Mouse (Mus musculus) neural tube, embryonic 12.5 days (tissue): ENCODE measurements around the gene Toporsl. TPM values are rescaled to one million over a fixed set of nuclear protein-coding genes. Genes with fewer than 3 reads are reported as not detected.

ENCODE experiments used
- ATAC-seq: fragments of 200-750 bp; cut with Nextera tagmentation; 2 replicates; pipeline ENCODE4 v1.8.0; 2017; ENCODE audit warnings: low read depth, mild to moderate bottlenecking, moderate TSS enrichment, moderate library complexity; ENCODE audit not compliant: low FRiP score
- H3K27ac ChIP-seq: fragments of 300-500 bp; sonication (generic); 2 replicates; pipeline ENCODE4 v1.5.1; 2016
- H3K27me3 ChIP-seq: fragments of 300-500 bp; sonication (generic); replicated peaks from 2 replicates; pipeline ENCODE4 v1.6.1; 2016; ENCODE audit warnings: mild to moderate bottlenecking
- H3K36me3 ChIP-seq: fragments of 300-500 bp; sonication (generic); 2 replicates; pipeline ENCODE4 v1.6.1; 2016; ENCODE audit warnings: mild to moderate bottlenecking
- H3K4me1 ChIP-seq: fragments of 300-500 bp; sonication (generic); 2 replicates; pipeline ENCODE4 v1.6.1; 2016
- H3K4me2 ChIP-seq: fragments of 300-500 bp; sonication (generic); replicated peaks from 2 replicates; pipeline ENCODE4 v1.6.1; 2016; ENCODE audit warnings: mild to moderate bottlenecking
- H3K4me3 ChIP-seq: fragments of 300-500 bp; sonication (generic); 2 replicates; pipeline ENCODE4 v1.5.1; 2016
- H3K9ac ChIP-seq: fragments of 300-500 bp; sonication (generic); 2 replicates; pipeline ENCODE4 v1.6.1; 2016; ENCODE audit warnings: mild to moderate bottlenecking
- H3K9me3 ChIP-seq: fragments of 300-500 bp; sonication (generic); 2 replicates; pipeline ENCODE4 v1.6.1; 2016; ENCODE audit warnings: mild to moderate bottlenecking
- WGBS: fragments of 180-500 bp; shearing (Covaris S2); methylation state at CpG from one replicate; pipeline ENCODE4 v1.1.7; 2016; 5-methylcytosine and 5-hydroxymethylcytosine counted together
- polyA plus RNA-seq: library from polyadenylated mRNA; unstranded; fragments of >200 nt; fragmentation: Nextera tagmentation; extraction: Ambion mirVana; gene quantifications from 2 replicates; pipeline ENCODE4 v1.2.1, GENCODE M21; 2016

Toporsl gene
- polyA plus RNA-seq, result not detected in 2 replicates

- H3K4me1 ChIP-seq, result 0 out of 2 replicates have a peak, but pooled peaks cover 3% of the 10 kb centered on the region
- H3K9me3 ChIP-seq, result no peaks in the 10 kb centered on the region
- H3K9ac ChIP-seq, result no peak within 1 kb of the TSS
- WGBS, result 66% methylated on average over 2 of the region's 2 CpGs
- H3K4me2 ChIP-seq, result no peak within 1 kb of the TSS
- H3K27ac ChIP-seq, result no peak within 1 kb of the TSS
- no peaks in the 10 kb centered on the region for H3K27me3 ChIP-seq
- no peak within 1 kb of the TSS for H3K4me3 ChIP-seq
- no peak for ATAC-seq
- H3K36me3 ChIP-seq, result no peaks in the 10 kb centered on the region
Measured at GRCm38 (mm10) chr4:52595927-52596326, at the start of gene Toporsl. TSS of gene Toporsl (plus strand) at chr4:52596274.

- Histone ChIP-seq H3K4me1 (no peaks in the 10 kb centered on the region), H3K9me3 (no peaks in the 10 kb centered on the region), H3K4me2 (no peak overlapping the region), H3K9ac (no peak overlapping the region), H3K36me3 (no peaks in the 10 kb centered on the region), H3K27me3 (no peaks in the 10 kb centered on the region), H3K27ac (no peak overlapping the region), H3K4me3 (no peak overlapping the region)
- WGBS, result 67% methylated on average over 1 of the region's 1 CpGs
- ATAC-seq, result no peak
Measured at GRCm38 (mm10) chr4:52557672-52558071, 38.4 kb upstream of the Toporsl start.

GRCm38 (mm10) chr4:52558080-52558479 is 38.0 kb upstream of the Toporsl start:
- no peak overlapping the region for H3K9ac ChIP-seq
- no peaks in the 10 kb centered on the region for H3K27me3 ChIP-seq
- H3K36me3 ChIP-seq, result no peaks in the 10 kb centered on the region
- H3K27ac ChIP-seq, result no peak overlapping the region
- no peak overlapping the region for H3K4me2 ChIP-seq
- ATAC-seq, result no peak
- WGBS, result 35% methylated on average over 1 of the region's 1 CpGs
- H3K4me1 ChIP-seq, result no peaks in the 10 kb centered on the region
- H3K9me3 ChIP-seq, result no peaks in the 10 kb centered on the region
- no peak overlapping the region for H3K4me3 ChIP-seq

DNA sequence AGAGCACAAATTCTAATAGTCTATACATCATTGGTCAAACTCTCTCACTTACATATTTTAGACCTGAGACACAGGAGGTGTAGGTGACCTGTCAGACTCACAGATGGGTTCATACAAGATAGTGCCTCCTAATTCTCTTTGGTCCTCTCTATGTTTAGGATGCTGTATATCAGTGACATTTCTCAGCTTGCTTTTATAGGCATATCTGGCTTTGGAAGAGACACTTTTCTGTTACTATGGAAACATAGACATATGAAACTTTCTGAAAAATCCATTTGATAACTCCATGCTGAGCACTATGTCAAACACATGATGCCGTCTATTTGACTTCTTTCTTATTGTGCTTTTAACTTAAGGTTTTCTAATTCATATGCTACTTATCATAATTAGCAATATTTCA is 32.2 kb upstream of the Toporsl start:
- H3K4me3 ChIP-seq, result no peak overlapping the region
- WGBS, result 93% methylated on average over 1 of the region's 1 CpGs

GRCm38 (mm10) chr4:52586194-52586734 is 9.8 kb upstream of the Toporsl start:
- H3K27ac ChIP-seq, result no peak overlapping the region
- no peak overlapping the region for H3K9ac ChIP-seq
- H3K4me1 ChIP-seq, result no peaks in the 10 kb centered on the region
- H3K4me3 ChIP-seq, result no peak overlapping the region
- WGBS, result 73% methylated on average over 6 of the region's 6 CpGs
- no peaks in the 10 kb centered on the region for H3K9me3 ChIP-seq
- H3K27me3 ChIP-seq, result no peaks in the 10 kb centered on the region
- no peak for ATAC-seq
- no peaks in the 10 kb centered on the region for H3K36me3 ChIP-seq
- no peak overlapping the region for H3K4me2 ChIP-seq

More for the DNA sequence above, 32.2 kb upstream of the Toporsl start:
- Histone ChIP-seq H3K27ac (no peak overlapping the region), H3K27me3 (no peaks in the 10 kb centered on the region), H3K9me3 (no peaks in the 10 kb centered on the region), H3K36me3 (no peaks in the 10 kb centered on the region), H3K9ac (no peak overlapping the region), H3K4me1 (no peaks in the 10 kb centered on the region), H3K4me2 (no peak overlapping the region)
- ATAC-seq, result no peak

DNA sequence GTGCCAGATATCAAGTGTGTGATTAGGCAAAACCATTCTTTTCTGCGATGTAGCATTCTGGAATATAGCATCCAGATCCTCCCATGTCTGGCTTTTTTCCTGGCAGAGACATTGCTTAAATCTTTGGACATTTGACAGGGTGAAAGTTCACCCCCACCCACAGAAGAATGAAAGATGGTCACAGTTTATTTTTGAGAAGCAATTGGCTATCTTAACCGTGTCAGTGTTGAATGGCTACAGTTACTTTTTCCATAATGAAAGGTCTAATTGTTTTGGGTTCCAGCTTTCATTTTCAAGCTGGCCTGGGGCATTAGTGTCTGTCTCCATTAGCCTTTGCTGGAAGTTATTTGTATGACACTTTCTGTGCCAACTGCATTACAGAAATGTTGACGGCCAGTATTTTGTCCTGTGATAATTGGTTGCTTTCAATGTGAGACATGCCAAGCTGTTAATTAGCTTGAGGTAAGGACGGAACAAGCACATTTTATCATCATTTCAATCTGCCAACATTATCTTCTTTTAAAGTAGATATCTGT is 2.2 kb upstream of the Toporsl start:
- H3K4me3 ChIP-seq, result no peak overlapping the region
- no peak overlapping the region for H3K4me2 ChIP-seq
- no peak overlapping the region for H3K9ac ChIP-seq
- ATAC-seq, result no peak
- no peaks in the 10 kb centered on the region for H3K9me3 ChIP-seq
- WGBS, result 73% methylated on average over 4 of the region's 4 CpGs
- 0 out of 2 replicates have a peak, but pooled peaks cover 3% of the 10 kb centered on the region for H3K4me1 ChIP-seq
- H3K27me3 ChIP-seq, result no peaks in the 10 kb centered on the region
- H3K36me3 ChIP-seq, result no peaks in the 10 kb centered on the region
- H3K27ac ChIP-seq, result no peak overlapping the region

- no peak overlapping the region for H3K9ac ChIP-seq
- H3K36me3 ChIP-seq, result no peaks in the 10 kb centered on the region
- no peak for ATAC-seq
- WGBS, result 92% methylated on average over 13 of the region's 13 CpGs
- H3K4me2 ChIP-seq, result no peak overlapping the region
- H3K4me1 ChIP-seq, result 0 out of 2 replicates have a peak, but pooled peaks cover 3% of the 10 kb centered on the region
- H3K9me3 ChIP-seq, result no peaks in the 10 kb centered on the region
- H3K4me3 ChIP-seq, result no peak overlapping the region
- no peak overlapping the region for H3K27ac ChIP-seq
- no peaks in the 10 kb centered on the region for H3K27me3 ChIP-seq
Measured at GRCm38 (mm10) chr4:52594632-52595031, 1.4 kb upstream of the Toporsl start.

GRCm38 (mm10) chr4:52598180-52598881 is 2.3 kb downstream of the Toporsl start:
- no peak overlapping the region for H3K4me2 ChIP-seq
- H3K9ac ChIP-seq, result no peak overlapping the region
- H3K4me1 ChIP-seq, result 0 out of 2 replicates have a peak, but pooled peaks cover 3% of the 10 kb centered on the region
- no peak overlapping the region for H3K27ac ChIP-seq
- no peaks in the 10 kb centered on the region for H3K9me3 ChIP-seq
- H3K4me3 ChIP-seq, result no peak overlapping the region
- WGBS, result 43% methylated on average over 7 of the region's 7 CpGs
- H3K27me3 ChIP-seq, result no peaks in the 10 kb centered on the region
- peak; percentile 84 for ATAC-seq
- H3K36me3 ChIP-seq, result no peaks in the 10 kb centered on the region

DNA sequence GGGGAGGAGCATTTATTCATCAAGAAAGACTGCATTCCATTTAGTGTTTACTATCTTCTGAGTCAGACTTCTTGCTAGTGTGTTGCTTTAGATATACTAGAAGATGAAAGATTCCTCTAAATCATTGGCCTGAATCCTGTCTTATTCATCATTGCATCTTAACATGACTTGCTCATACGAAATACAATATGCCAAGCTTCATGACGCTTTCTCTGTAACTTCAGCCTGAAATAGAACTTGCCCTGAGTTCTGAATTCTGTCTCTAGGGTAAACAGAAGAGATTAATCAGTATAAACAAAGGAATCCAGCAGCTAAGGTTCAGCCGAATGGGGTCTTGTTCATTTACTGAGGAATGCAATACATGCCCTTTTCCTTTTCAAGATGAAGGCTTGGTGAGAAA is 10.8 kb downstream of the Toporsl start:
- Histone ChIP-seq H3K4me2 (no peak overlapping the region), H3K27me3 (no peaks in the 10 kb centered on the region), H3K36me3 (no peaks in the 10 kb centered on the region), H3K9ac (no peak overlapping the region), H3K4me1 (no peaks in the 10 kb centered on the region), H3K27ac (no peak overlapping the region), H3K9me3 (no peaks in the 10 kb centered on the region), H3K4me3 (no peak overlapping the region)
- no peak for ATAC-seq
- WGBS, result 80% methylated on average over 3 of the region's 3 CpGs

DNA sequence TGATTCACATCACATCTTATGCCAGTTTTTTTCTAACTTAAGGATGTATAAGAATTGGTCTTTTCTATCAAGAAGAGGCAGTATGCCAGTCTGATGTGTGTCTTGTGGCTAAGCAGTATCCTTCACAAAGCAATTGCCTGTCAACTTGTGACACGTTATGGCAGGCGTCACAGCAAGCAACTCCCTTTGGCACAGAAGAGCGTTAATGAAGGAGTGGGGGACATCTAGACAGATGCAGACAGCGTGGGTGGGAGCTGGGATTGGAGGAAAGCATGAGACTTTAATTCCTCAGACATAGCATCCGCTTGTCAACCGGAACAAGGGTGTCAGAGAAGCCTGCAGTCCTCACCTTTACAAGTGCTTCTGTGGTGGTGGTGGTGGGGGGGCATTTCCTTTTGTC is 38.9 kb downstream of the Toporsl start:
- H3K27ac ChIP-seq, result no peak overlapping the region
- H3K36me3 ChIP-seq, result no peaks in the 10 kb centered on the region
- H3K9ac ChIP-seq, result no peak overlapping the region
- 90% methylated on average over 6 of the region's 6 CpGs for WGBS
- H3K4me1 ChIP-seq, result no peaks in the 10 kb centered on the region
- no peaks in the 10 kb centered on the region for H3K9me3 ChIP-seq
- no peaks in the 10 kb centered on the region for H3K27me3 ChIP-seq
- no peak for ATAC-seq
- no peak overlapping the region for H3K4me3 ChIP-seq
- no peak overlapping the region for H3K4me2 ChIP-seq

DNA sequence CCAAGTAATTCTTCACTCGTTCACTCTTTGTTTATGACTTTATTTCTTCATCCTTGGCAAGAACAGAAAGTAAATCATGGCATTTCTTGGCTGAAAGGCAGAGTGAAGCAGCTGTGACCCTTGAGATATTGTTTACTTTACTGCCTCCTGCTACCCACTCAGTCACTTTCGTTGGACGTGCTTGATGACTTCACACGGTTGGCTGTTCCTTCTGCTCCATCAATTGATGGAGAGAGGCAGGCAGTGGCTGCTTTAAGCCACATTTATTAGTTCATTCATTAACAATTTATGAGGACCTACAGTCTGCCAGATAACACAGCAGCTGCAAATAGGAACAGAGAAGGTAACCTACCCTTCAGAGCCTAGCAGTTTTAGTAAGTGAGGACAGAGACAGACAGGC is 51.7 kb downstream of the Toporsl start:
- 31% methylated on average over 4 of the region's 4 CpGs for WGBS
- H3K27ac ChIP-seq, result no peak overlapping the region
- no peak overlapping the region for H3K9ac ChIP-seq
- ATAC-seq, result no peak
- no peak overlapping the region for H3K4me3 ChIP-seq
- H3K4me1 ChIP-seq, result no peaks in the 10 kb centered on the region
- no peaks in the 10 kb centered on the region for H3K9me3 ChIP-seq
- no peaks in the 10 kb centered on the region for H3K27me3 ChIP-seq
- no peak overlapping the region for H3K4me2 ChIP-seq
- H3K36me3 ChIP-seq, result no peaks in the 10 kb centered on the region

DNA sequence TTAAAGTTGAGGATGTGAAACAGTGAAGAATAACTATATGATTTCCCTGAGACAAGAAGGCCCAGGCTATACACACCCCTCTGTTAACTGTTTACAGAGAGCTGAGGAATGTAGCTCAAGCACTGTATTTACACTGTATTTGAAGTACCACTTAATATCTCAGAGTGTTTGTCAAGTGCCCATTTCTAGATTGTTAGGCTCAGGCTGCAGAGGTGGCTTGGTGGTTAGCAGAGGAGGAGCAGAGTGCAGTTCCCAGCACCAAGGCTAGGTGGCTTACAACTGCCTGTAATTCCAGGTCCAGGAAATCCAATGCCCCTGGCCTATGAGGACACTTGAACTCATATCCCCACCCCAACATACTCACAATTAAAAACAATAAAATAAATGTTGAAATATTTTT is 63.6 kb downstream of the Toporsl start:
- ATAC-seq, result no peak; the same call in 1 of the 2 replicates
- Histone ChIP-seq H3K9ac (no peak overlapping the region), H3K27ac (no peak overlapping the region), H3K36me3 (no peaks in the 10 kb centered on the region), H3K27me3 (no peaks in the 10 kb centered on the region), H3K4me2 (no peak overlapping the region), H3K4me1 (no peaks in the 10 kb centered on the region), H3K4me3 (no peak overlapping the region), H3K9me3 (no peaks in the 10 kb centered on the region)
